8 mouse cellular contexts compared by ENCODE assay signal in the genomic region with DNA sequence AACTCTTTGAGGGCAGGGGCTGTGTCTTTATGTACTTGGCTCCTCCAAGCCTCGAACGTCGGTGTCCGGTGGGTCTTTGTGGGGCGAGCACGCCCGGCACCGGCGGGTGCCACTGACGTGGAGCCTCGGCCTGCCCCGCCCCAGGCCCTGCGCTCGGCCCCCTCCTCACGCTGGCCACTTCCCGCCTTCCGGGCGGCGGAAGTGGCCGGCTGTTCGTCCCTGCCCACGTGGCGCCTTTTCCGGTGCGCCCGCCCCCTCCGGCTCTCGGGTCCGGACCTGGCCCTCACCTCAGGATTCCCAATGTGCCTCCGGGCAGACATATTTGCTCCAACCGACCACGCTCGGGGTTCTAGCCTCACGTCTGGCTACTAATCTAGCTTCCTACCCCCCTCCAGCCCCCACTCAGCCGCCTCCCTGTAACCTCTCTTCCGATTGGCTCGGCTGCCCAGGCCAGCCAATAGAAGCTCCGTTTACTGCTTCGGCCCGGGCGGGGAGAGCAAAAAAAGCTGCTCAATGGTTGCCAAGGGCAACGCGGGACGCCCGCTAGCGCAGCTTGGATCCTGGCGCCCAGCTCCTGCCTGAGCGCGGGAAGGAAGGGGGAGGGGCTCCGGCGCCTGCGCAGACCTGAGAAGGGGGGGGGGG. TPM values are rescaled to one million over a fixed set of nuclear protein-coding genes. Genes with fewer than 3 reads are reported as not detected.
DNase-seq lines count a peak whose midpoint lies in the region; ATAC-seq and TF ChIP-seq lines count a peak whose summit lies in the region.

A gene (minus strand): TSS at position 400 of the 642 bp plus-strand sequence.

- no peaks in the 10 kb centered on the region for H3K36me3 ChIP-seq in ES-Bruce4 (ENCODE audit: control insufficient read depth, insufficient read depth, low read length, poor library complexity, severe bottlenecking)
- no peaks in the 10 kb centered on the region for H3K36me3 ChIP-seq in forebrain, embryonic 14.5 days (ENCODE audit: control insufficient read depth, insufficient read depth, low read length)
- no peaks in the 10 kb centered on the region for H3K36me3 ChIP-seq in neural tube, embryonic 15.5 days

- H3K4me1 ChIP-seq in ES-Bruce4 (ENCODE audit: control insufficient read depth, insufficient read depth, low read length), result no peaks in the 10 kb centered on the region
- peaks cover 9% of the 10 kb centered on the region; the same call in 1 of the 2 replicates for H3K4me1 ChIP-seq in forebrain, embryonic 14.5 days (ENCODE audit: control insufficient read depth, insufficient read depth, low read length)
- H3K4me1 ChIP-seq in neural tube, embryonic 15.5 days, result peaks cover 15% of the 10 kb centered on the region

- TF ChIP-seq CTCF in ES-Bruce4 (IDR thresholded peaks at IDR 0.05; ENCODE audit: low read depth, low read length), result no peak

- 0 out of 2 replicates have a peak, but pooled peaks have one; percentile 9 for TF ChIP-seq EP300 in ES-Bruce4 (IDR thresholded peaks at IDR 0.05; ENCODE audit: insufficient read depth, low read depth, low read length)

- H3K4me2 ChIP-seq in forebrain, embryonic 14.5 days (ENCODE audit: low read length), result peak within 1 kb of the TSS; percentile 63
- peak within 1 kb of the TSS; percentile 74 for H3K4me2 ChIP-seq in neural tube, embryonic 15.5 days

- TF ChIP-seq POLR2A in ES-Bruce4 (IDR thresholded peaks at IDR 0.05; ENCODE audit: insufficient read depth, low read length), result no peak

- peak within 1 kb of the TSS; percentile 54 for H3K9ac ChIP-seq in ES-Bruce4 (ENCODE audit: low read depth, poor library complexity, severe bottlenecking)
- peak within 1 kb of the TSS; percentile 70 for H3K9ac ChIP-seq in forebrain, embryonic 14.5 days (ENCODE audit: low read length)
- H3K9ac ChIP-seq in neural tube, embryonic 15.5 days (replicated peaks), result peak within 1 kb of the TSS; percentile 59

- intact Hi-C loops in heart, postnatal 14 days (cut with DNase I), result no loop called here

- no peaks in the 10 kb centered on the region for H3K9me3 ChIP-seq in ES-Bruce4 (replicated peaks; ENCODE audit: control insufficient read depth, insufficient read depth, low read length, poor library complexity, severe bottlenecking)
- no peaks in the 10 kb centered on the region for H3K9me3 ChIP-seq in forebrain, embryonic 14.5 days (replicated peaks; ENCODE audit: control insufficient read depth, low read length)
- no peaks in the 10 kb centered on the region for H3K9me3 ChIP-seq in neural tube, embryonic 15.5 days (replicated peaks)

- no peak within 1 kb of the TSS; the same call in 1 of the 2 replicates for H3K27ac ChIP-seq in ES-Bruce4 (ENCODE audit: insufficient read depth, low read length)
- peak within 1 kb of the TSS; percentile 95 for H3K27ac ChIP-seq in forebrain, embryonic 14.5 days (ENCODE audit: low read depth, low read length)
- H3K27ac ChIP-seq in neural tube, embryonic 15.5 days (replicated peaks), result peak within 1 kb of the TSS; percentile 96

- H3K27me3 ChIP-seq in ES-Bruce4 (ENCODE audit: control insufficient read depth, insufficient read depth, low read length, poor library complexity, severe bottlenecking), result no peaks in the 10 kb centered on the region
- H3K27me3 ChIP-seq in forebrain, embryonic 14.5 days (replicated peaks; ENCODE audit: control insufficient read depth, insufficient read depth, low read length), result no peaks in the 10 kb centered on the region
- no peaks in the 10 kb centered on the region for H3K27me3 ChIP-seq in neural tube, embryonic 15.5 days (replicated peaks)

- ATAC-seq in cerebellum, adult (ENCODE audit: insufficient number of reproducible peaks, low FRiP score, low TSS enrichment), result peak; percentile 97
- peak; percentile 98 for ATAC-seq in forebrain, embryonic 14.5 days
- peak; percentile 99 for ATAC-seq in neural tube, embryonic 15.5 days (ENCODE audit: low FRiP score)

- DNase-seq in forebrain, embryonic 14.5 days (ENCODE audit: low spot score), result peak; percentile 99
- DNase-seq in heart, postnatal 14 days, result peak; percentile 95 to 98
- peak; percentile 96 for DNase-seq in layer of hippocampus, adult 11-12 months (ENCODE audit: low spot score)
- peak; percentile 94 for DNase-seq in lung, adult 18-20 months
- peak; percentile 96 for DNase-seq in testis, postnatal 14 days (ENCODE audit: low spot score)

- WGBS in forebrain, embryonic 14.5 days, result under 1% methylated on average over 51 of the region's 52 CpGs
- WGBS in neural tube, embryonic 15.5 days, result under 1% methylated on average over 50 of the region's 52 CpGs

- peak within 1 kb of the TSS; percentile 86 for H3K4me3 ChIP-seq in ES-Bruce4 (ENCODE audit: low read depth, low read length)
- peak within 1 kb of the TSS; percentile 58 for H3K4me3 ChIP-seq in forebrain, embryonic 14.5 days (ENCODE audit: low read depth, low read length)
- H3K4me3 ChIP-seq in neural tube, embryonic 15.5 days (replicated peaks), result peak within 1 kb of the TSS; percentile 71

RNA-seq across cellular contexts. Expression of the gene that starts here (rescaled TPM):
- polyA plus RNA-seq in ES-Bruce4 (2011; ENCODE audit: insufficient read depth, insufficient read length, low read depth, missing spikeins), result 4.9 and 8.1 TPM in 2 replicates
- 15.6 and 16.6 TPM in 2 replicates for polyA plus RNA-seq in forebrain, embryonic 14.5 days (2014; fragmentation: Nextera tagmentation; extraction: Ambion mirVana)
- 1 to 10 TPM; 2.9 to 3.1 TPM for total RNA-seq in heart, postnatal 14 days (2021)
- 10.7 and 11.6 TPM in 2 replicates for polyA plus RNA-seq in neural tube, embryonic 15.5 days (2015; fragmentation: Nextera tagmentation; extraction: Ambion mirVana)
